Mouse (Mus musculus) cortical plate, adult 2 months (tissue): ENCODE measurements at regions not wholly inside any gene's neighbourhood (a gene's known extent, or its start where the extent isn't known, plus 50 kb on each side); places are given as distances from the start of the nearest gene placed in this dataset.

Source experiments
- CTCF ChIP-seq: fragments of 200-500 bp; IDR thresholded peaks from 2 replicates; pipeline ENCODE4 v1.5.1; 2011; ENCODE audit warnings: mild to moderate bottlenecking, control low read depth, low read length; ENCODE audit not compliant: insufficient read depth; ENCODE audit errors: extremely low read depth
- POLR2A ChIP-seq: fragments of 200-500 bp; IDR thresholded peaks from 2 replicates; pipeline ENCODE4 v1.6.1; 2011; ENCODE audit warnings: mild to moderate bottlenecking, low read length, control low read depth; ENCODE audit not compliant: insufficient read depth; ENCODE audit errors: extremely low read depth

DNA sequence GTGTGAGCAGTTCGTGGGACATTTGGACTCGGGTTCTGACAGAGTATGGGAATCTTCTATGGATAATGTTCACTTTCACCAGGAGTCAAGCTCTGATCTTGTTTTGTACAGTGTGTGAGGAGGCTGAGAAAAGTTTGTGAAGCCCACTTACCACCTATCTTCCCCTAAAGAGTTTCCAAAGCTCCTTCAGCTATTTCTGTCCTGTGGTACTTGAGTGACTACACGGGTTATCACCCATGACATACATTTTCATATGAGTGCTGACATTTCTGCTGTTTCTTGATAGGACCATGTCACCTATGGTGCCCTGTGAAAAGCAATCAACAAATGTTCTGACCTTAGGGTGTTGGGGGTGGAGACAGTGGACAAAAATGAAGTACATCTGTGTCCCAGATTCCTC lies 332.6 kb downstream of the Fam49a start:
- TF ChIP-seq CTCF: no peak
- no peak for TF ChIP-seq POLR2A
